Mouse (Mus musculus): Measurements from ENCODE around the gene Gfra4. TPM values are rescaled to one million over a fixed set of nuclear protein-coding genes. Genes with fewer than 3 reads are reported as not detected.
A peak's percentile ranks its signal among the peaks of the same experiment; 100 is the strongest.

Gfra4 gene
- polyA plus RNA-seq, 1 experiment from 2014 or later = 15.2 TPM

DNA sequence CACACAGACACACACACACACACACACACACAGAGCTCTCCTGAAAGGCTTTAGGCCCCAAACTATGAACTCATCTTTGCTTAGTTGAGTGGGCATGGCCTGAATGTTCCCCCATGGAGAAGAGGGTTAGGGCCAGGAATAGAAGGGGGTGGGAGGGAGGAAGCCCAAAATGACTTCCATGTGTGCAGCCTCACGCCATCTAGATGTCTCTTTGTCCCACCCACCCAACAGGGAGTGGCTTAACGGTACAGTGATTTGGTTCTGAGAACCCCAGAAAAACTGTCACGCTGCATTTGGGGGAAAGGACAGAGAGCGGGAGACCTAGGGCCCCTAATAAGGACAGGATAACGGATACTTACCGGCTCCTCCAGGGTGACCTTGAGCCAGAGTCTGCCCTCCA lies 17.9 kb upstream of the Gfra4 start:
- no peak overlapping the region for H3K9ac ChIP-seq (replicated peaks)
- no peaks in the 10 kb centered on the region for H3K9me3 ChIP-seq
- peaks cover 8% of the 10 kb centered on the region for H3K4me1 ChIP-seq (replicated peaks)
- H3K27ac ChIP-seq = no peak overlapping the region
- 61% methylated on average over 6 of the region's 6 CpGs for WGBS
- H3K36me3 ChIP-seq = no peaks in the 10 kb centered on the region
- no peak overlapping the region for H3K4me2 ChIP-seq (replicated peaks)
- peaks cover 56% of the 10 kb centered on the region for H3K27me3 ChIP-seq
- no peak overlapping the region for H3K4me3 ChIP-seq (replicated peaks)
- ATAC-seq = no peak

DNA sequence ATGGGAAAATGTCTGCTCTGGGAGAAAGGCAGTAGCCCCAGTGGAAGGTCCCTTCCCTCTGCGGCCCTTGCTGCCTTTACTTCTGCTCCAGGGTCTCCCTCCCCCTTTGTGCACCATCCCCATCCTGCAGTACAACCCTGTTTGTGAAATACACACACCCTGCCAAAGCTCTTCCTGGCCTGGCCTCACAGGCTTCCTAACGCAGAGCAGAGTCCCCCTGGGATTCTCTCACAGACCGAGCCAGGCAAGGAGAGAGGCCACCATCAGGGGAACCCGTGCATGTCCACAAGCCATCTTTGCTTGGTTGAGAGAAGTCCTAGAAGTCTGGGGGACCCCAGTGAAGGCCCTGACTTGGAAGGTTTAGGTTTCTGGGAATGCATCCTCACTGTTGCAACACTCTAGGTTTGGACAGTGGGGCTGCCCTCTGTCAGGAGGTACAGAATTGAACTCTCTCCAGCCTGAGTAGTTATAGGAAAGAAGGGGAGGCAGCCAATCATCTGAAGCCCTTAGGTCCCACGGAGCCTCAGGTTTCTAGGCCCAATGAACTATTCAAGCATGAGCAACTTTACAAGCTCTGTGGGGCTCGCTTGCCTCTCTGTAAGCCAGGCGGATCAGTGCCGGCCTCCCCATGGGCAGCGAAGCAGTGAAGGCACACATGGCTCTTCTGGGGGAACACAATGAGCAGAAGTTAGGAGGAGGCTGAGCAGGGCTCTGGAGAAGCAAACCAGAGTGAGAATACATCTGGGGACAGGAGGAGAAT lies 17.1 kb upstream of the Gfra4 start:
- no peak for ATAC-seq
- H3K4me3 ChIP-seq (replicated peaks) = no peak overlapping the region
- WGBS = 53% methylated on average over 9 of the region's 9 CpGs
- H3K9me3 ChIP-seq = no peaks in the 10 kb centered on the region
- H3K9ac ChIP-seq (replicated peaks) = no peak overlapping the region
- no peak overlapping the region for H3K27ac ChIP-seq
- peaks cover 15% of the 10 kb centered on the region for H3K4me1 ChIP-seq (replicated peaks)
- H3K4me2 ChIP-seq (replicated peaks) = no peak overlapping the region
- peaks cover 64% of the 10 kb centered on the region for H3K27me3 ChIP-seq
- H3K36me3 ChIP-seq = no peaks in the 10 kb centered on the region

DNA sequence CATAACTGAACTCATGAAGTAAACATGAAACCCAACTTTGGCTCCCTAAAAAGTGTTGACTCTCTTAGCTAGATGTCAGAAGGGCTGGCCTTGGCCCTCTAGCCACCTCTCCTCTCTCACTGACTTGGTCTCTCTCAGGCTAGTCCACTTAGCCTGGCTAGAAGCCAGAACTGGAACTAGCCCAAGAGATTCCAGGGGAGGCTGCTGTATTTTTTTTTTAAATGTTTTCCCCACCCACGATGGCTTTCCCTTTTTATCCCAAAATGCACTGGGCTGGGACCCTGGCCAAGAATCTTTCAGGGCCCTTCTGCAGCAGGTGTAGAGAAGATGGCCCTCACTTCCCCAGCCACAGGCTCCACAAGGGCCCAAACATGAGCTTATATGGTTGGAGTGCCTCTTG lies 16.5 kb upstream of the Gfra4 start:
- Histone ChIP-seq H3K27me3 (peaks cover 64% of the 10 kb centered on the region), H3K4me2 (replicated peaks) (no peak overlapping the region), H3K4me1 (replicated peaks) (peaks cover 20% of the 10 kb centered on the region), H3K4me3 (replicated peaks) (no peak overlapping the region), H3K9ac (replicated peaks) (no peak overlapping the region), H3K27ac (no peak overlapping the region), H3K9me3 (no peaks in the 10 kb centered on the region), H3K36me3 (no peaks in the 10 kb centered on the region)
- WGBS = 71% methylated on average over 1 of the region's 1 CpGs
- ATAC-seq = no peak

DNA sequence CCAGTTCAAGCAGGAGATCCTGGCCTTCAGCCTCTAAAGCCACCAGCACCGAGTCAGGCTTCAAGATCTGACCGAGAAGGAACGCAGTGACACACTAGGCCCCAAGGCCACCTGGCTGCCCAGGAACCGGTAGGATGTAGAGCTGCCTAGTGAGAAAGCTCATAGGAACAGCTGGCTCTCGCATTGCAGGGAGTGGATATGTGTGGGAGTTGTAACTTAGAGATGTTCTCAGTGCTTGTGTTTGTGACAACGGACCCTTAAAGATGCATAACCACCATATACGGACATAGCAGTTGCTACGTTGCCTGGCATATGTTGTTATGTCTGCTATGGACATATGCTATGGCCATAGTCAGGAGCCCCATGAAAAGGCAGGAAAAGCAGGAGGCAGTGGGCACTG lies 15.8 kb upstream of the Gfra4 start:
- Histone ChIP-seq H3K9ac (replicated peaks) (no peak overlapping the region), H3K9me3 (no peaks in the 10 kb centered on the region), H3K4me1 (replicated peaks) (peaks cover 27% of the 10 kb centered on the region), H3K27ac (no peak overlapping the region), H3K4me3 (replicated peaks) (no peak overlapping the region), H3K36me3 (no peaks in the 10 kb centered on the region), H3K27me3 (peaks cover 66% of the 10 kb centered on the region), H3K4me2 (replicated peaks) (no peak overlapping the region)
- 94% methylated on average over 8 of the region's 8 CpGs for WGBS
- ATAC-seq = no peak

DNA sequence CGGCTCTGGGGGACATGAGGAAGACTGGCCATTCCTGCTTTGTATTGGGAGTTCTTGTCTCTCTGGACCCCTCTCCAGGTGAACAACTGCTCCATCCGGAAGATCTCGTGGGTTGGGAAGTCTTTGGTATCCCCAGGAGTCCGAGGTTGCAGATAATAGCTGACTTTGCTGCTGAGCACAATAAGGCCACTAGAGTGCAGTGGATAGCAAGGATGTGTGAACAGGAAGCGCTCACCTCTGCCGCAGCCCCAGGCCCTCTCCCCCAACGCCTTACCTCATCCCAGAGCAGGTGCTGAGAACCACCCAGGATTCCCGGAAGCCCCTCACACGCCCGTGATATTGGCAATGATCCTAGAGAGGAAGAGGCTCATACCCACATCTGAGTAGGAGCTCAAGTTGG lies 13.3 kb upstream of the Gfra4 start:
- H3K4me3 ChIP-seq (replicated peaks) = no peak overlapping the region
- H3K27ac ChIP-seq = no peak overlapping the region
- no peaks in the 10 kb centered on the region for H3K9me3 ChIP-seq
- WGBS = under 1% methylated on average over 10 of the region's 10 CpGs
- ATAC-seq = peak; percentile 34
- H3K4me2 ChIP-seq (replicated peaks) = peak overlapping the region; percentile 18; the same call in 1 of the 2 replicates
- peaks cover 69% of the 10 kb centered on the region for H3K27me3 ChIP-seq
- H3K4me1 ChIP-seq (replicated peaks) = peaks cover 26% of the 10 kb centered on the region
- H3K36me3 ChIP-seq = no peaks in the 10 kb centered on the region
- no peak overlapping the region for H3K9ac ChIP-seq (replicated peaks)

DNA sequence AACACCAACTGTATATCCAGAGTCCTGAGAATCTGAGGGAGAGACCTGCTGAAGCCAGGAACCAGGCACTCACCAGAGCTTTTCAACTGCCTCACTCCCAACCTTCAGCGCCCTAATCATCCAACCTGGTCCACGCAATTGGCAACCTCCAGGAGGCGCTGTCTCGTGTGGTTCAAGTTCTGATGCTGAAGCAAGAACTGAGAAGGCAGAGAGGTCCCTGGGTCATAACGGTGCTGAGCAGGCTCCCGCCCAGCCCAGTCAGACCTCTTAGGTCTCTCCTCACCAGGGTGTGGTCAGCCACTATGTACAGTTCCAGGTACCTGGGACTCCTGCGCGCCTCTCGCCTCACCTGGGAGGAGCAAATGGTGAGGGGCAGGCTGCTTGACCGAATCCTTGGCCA lies 12.7 kb upstream of the Gfra4 start:
- H3K4me2 ChIP-seq (replicated peaks) = no peak overlapping the region
- H3K27me3 ChIP-seq = peaks cover 68% of the 10 kb centered on the region
- H3K27ac ChIP-seq = no peak overlapping the region
- peak; percentile 4; the same call in 1 of the 2 replicates for ATAC-seq
- H3K36me3 ChIP-seq = no peaks in the 10 kb centered on the region
- H3K4me1 ChIP-seq (replicated peaks) = peaks cover 26% of the 10 kb centered on the region
- H3K4me3 ChIP-seq (replicated peaks) = no peak overlapping the region
- no peak overlapping the region for H3K9ac ChIP-seq (replicated peaks)
- 5% methylated on average over 10 of the region's 10 CpGs for WGBS
- no peaks in the 10 kb centered on the region for H3K9me3 ChIP-seq

DNA sequence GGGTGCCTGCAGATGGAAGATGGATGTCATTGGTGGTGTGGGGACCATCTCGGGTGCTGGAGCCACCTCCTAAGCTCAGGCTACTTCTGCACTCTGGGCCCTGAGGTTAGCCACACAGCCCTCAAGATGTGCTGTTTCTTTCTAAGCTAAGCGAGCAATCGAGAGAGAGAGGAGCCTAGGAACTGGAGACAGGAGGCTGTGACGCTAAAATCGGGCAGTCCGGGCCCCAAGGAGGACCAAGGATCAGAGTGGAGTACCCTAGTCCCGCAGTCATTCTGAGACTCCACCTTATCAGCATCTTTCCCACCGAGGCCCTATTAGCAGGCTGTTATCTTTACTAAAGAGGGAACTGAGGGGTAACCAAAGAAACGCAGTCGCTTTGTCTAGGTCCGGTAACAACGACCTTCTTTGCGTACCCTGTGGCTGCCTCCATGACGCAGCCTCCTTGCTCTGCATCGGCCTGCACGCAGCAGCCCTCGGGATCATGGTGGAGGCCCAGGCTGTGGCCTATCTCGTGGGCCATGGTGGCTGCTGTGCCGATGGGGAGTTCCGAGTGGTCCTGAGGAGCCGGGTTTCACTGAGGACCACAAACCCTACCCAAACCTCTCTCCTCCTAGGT lies 11.9 kb upstream of the Gfra4 start:
- ATAC-seq = 0 out of 2 replicates have a peak, but pooled peaks have one; percentile 4
- 2% methylated on average over 21 of the region's 21 CpGs for WGBS
- H3K4me2 ChIP-seq (replicated peaks) = peak overlapping the region; percentile 51
- H3K4me1 ChIP-seq (replicated peaks) = peaks cover 26% of the 10 kb centered on the region
- H3K9ac ChIP-seq (replicated peaks) = peak overlapping the region; percentile 39; the same call in 1 of the 2 replicates
- no peaks in the 10 kb centered on the region for H3K36me3 ChIP-seq
- H3K4me3 ChIP-seq (replicated peaks) = peak overlapping the region; percentile 34
- H3K27ac ChIP-seq = no peak overlapping the region
- peaks cover 68% of the 10 kb centered on the region for H3K27me3 ChIP-seq
- no peaks in the 10 kb centered on the region for H3K9me3 ChIP-seq

DNA sequence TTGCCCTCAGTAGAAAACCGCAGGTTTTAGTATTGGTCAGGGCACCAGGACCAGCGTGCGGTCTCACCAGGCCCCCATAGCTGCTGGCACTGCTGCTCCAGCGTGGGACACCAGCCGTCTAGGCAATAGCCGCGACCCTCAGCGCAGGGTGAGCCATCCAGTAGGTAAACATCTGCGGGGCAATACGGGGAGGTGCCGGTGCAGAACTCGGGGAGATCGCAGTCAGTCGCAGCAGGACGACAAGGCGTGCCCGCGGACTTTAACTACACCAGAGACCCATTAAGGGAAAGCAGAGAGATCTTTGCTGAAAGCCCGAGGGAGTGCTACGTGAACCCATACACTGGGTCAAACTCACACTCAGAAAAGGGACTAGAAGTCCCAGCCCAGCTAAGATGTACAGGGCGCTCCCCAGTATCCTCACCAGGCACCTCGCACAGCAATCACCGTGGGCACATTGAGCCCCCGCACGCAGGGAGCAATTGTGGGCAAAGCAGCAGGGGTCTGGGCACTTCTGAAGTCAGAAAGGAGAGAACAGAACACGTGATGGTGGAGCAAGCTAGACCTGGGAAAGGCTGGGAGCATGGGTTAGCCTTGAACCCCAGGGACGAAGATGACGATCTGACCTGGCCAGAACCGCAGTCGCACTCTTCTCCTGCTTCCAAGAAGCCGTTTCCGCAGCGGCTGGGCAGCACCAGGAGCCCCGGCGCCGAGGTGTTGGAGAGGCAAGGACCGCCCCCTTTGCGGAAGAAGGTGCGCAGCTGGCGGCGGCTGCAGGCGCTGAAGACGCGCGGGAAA lies 11.2 kb upstream of the Gfra4 start:
- H3K9ac ChIP-seq (replicated peaks) = peak overlapping the region; percentile 39; the same call in 1 of the 2 replicates
- no peaks in the 10 kb centered on the region for H3K36me3 ChIP-seq
- H3K4me3 ChIP-seq (replicated peaks) = peak overlapping the region; percentile 34
- H3K4me1 ChIP-seq (replicated peaks) = peaks cover 26% of the 10 kb centered on the region
- 1% methylated on average over 45 of the region's 45 CpGs for WGBS
- peaks cover 68% of the 10 kb centered on the region for H3K27me3 ChIP-seq
- H3K9me3 ChIP-seq = no peaks in the 10 kb centered on the region
- no peak for ATAC-seq
- no peak overlapping the region for H3K27ac ChIP-seq
- peak overlapping the region; percentile 51 for H3K4me2 ChIP-seq (replicated peaks)

DNA sequence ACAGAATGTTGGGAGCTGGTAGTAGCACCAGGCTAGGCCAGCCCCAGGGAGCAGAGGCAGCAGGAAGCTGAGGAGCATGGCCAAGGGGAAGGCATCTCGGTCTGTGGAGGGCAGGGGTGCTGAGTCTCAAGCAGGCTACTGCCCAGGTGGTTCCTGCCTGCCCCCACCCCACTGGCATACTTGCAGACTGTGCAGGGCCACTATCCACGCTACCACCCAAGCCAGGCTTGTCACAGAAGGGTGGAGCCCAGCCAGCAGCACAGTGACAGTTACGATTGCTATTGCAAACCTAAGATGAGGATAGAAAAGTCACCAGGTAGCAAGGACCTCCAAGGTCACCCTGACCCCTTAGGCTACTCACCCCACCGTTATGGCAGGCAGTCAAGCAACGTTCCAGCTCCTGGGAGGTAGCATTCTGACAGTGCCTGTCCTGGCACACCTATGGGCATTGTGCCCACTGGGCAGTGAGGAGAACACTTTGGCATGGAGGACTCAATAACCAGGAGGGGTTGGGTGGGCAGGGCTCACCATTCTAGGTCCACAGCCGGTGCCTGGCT lies 10.1 kb upstream of the Gfra4 start:
- no peaks in the 10 kb centered on the region for H3K36me3 ChIP-seq
- H3K9ac ChIP-seq (replicated peaks) = no peak overlapping the region
- H3K4me1 ChIP-seq (replicated peaks) = peaks cover 26% of the 10 kb centered on the region
- no peaks in the 10 kb centered on the region for H3K9me3 ChIP-seq
- no peak overlapping the region for H3K27ac ChIP-seq
- WGBS = 71% methylated on average over 6 of the region's 6 CpGs
- H3K4me3 ChIP-seq (replicated peaks) = no peak overlapping the region
- peaks cover 67% of the 10 kb centered on the region for H3K27me3 ChIP-seq
- H3K4me2 ChIP-seq (replicated peaks) = no peak overlapping the region
- ATAC-seq = no peak

DNA sequence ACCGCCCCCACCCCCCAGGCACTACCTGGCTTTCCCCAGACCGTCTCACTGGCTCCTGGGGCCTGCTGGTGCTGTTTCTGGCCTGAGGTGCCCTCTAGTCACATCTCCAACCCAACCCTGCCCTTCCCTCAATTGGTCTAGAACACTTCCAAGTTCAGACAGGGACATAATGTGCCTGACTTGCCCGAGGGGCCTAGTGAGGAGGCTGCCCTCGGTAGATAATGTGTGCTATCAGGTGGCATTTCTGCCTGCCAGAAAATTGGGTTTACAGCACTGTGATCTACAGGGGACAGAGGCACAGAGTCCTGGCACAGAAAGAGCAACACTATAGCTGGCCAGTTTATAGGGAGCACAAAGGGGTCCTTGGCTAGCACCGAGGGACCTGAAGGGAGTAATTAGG lies 9.2 kb upstream of the Gfra4 start:
- no peak overlapping the region for H3K9ac ChIP-seq (replicated peaks)
- H3K4me2 ChIP-seq (replicated peaks) = no peak overlapping the region
- 77% methylated on average over 5 of the region's 5 CpGs for WGBS

DNA sequence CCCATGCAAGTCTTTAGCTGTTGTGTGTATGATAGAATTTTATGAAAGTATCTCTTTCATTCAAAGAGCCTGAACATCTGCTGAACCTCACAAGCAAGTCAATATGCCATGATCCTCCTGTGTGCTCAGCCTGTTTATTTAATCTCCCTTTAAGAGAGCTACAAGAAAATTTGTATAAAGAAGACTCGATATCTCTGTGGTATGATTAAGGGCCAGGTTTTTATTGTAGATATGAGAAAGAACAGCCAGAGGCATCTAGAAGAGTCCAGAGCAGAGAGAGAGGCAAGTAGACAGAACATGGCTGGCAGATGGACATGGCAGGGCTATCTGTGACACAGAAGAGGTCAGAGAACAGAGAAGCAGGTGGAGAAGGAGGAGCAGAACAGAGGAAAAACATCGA lies 3.1 kb upstream of the Gfra4 start:
- Histone ChIP-seq H3K36me3 (no peaks in the 10 kb centered on the region), H3K4me1 (replicated peaks) (peaks cover 6% of the 10 kb centered on the region; the same call in 1 of the 2 replicates), H3K9ac (replicated peaks) (no peak overlapping the region), H3K4me3 (replicated peaks) (no peak overlapping the region), H3K4me2 (replicated peaks) (no peak overlapping the region), H3K9me3 (no peaks in the 10 kb centered on the region), H3K27me3 (peaks cover 26% of the 10 kb centered on the region), H3K27ac (no peak overlapping the region)
- WGBS = 78% methylated on average over 2 of the region's 2 CpGs
- ATAC-seq = no peak

More for the DNA sequence above, 9.2 kb upstream of the Gfra4 start:
- Histone ChIP-seq H3K27ac (no peak overlapping the region), H3K4me3 (replicated peaks) (no peak overlapping the region), H3K4me1 (replicated peaks) (peaks cover 26% of the 10 kb centered on the region), H3K36me3 (no peaks in the 10 kb centered on the region), H3K9me3 (no peaks in the 10 kb centered on the region), H3K27me3 (peaks cover 62% of the 10 kb centered on the region)
- ATAC-seq = no peak
